Mouse (Mus musculus) myocyte (in vitro differentiated cells): ENCODE data around the gene Mageb18.

Experiments
- POLR2A ChIP-seq: IDR thresholded peaks from one replicate; pipeline ENCODE4 v1.6.1; 2011; ENCODE audit warnings: low read depth, mild to moderate bottlenecking, control low read depth, moderate library complexity; ENCODE audit not compliant: insufficient read length
- TCF12 ChIP-seq: IDR thresholded peaks from one replicate; pipeline ENCODE4 v1.6.1; 2011; ENCODE audit warnings: mild to moderate bottlenecking, control low read depth; ENCODE audit not compliant: poor library complexity, insufficient read depth, severe bottlenecking

- no peak for TF ChIP-seq TCF12
- TF ChIP-seq POLR2A: no peak
Observed at GRCm38 (mm10) chrX:92460496-92460895, 138.9 kb downstream of the Mageb18 start.
